Mouse (Mus musculus) thymus, adult 2 months (tissue): ENCODE measurements around the gene Gm48552.

Experiments used
- CTCF ChIP-seq: fragments of 200-500 bp; IDR thresholded peaks from 2 replicates; pipeline ENCODE4 v1.5.1; 2012; ENCODE audit warnings: mild to moderate bottlenecking, control low read depth, low read length, moderate library complexity, borderline replicate concordance; ENCODE audit not compliant: control insufficient read depth, poor library complexity, insufficient read depth; ENCODE audit errors: extremely low read depth
- POLR2A ChIP-seq: fragments of 200-500 bp; IDR thresholded peaks from 2 replicates; pipeline ENCODE4 v1.6.1; 2012; ENCODE audit warnings: mild to moderate bottlenecking, low read length, control low read depth, moderate library complexity; ENCODE audit not compliant: control insufficient read depth, poor library complexity, insufficient read depth; ENCODE audit errors: extremely low read depth

GRCm38 (mm10) chr10:81415146-81415545, 26.3 kb downstream of the Gm48552 start:
- TF ChIP-seq CTCF (no peak), POLR2A (no peak)
